Mouse (Mus musculus) fibroblast of lung, adult 2 months (primary cell): ENCODE measurements at regions not wholly inside any gene's neighbourhood (a gene's known extent, or its start where the extent isn't known, plus 50 kb on each side); places are given as distances from the start of the nearest gene placed in this dataset.

Experiments
- DNase-seq: peaks from one replicate; pipeline ENCODE4 v3.0.0-alpha.2; 2011; ENCODE audit warnings: low read depth

DNA sequence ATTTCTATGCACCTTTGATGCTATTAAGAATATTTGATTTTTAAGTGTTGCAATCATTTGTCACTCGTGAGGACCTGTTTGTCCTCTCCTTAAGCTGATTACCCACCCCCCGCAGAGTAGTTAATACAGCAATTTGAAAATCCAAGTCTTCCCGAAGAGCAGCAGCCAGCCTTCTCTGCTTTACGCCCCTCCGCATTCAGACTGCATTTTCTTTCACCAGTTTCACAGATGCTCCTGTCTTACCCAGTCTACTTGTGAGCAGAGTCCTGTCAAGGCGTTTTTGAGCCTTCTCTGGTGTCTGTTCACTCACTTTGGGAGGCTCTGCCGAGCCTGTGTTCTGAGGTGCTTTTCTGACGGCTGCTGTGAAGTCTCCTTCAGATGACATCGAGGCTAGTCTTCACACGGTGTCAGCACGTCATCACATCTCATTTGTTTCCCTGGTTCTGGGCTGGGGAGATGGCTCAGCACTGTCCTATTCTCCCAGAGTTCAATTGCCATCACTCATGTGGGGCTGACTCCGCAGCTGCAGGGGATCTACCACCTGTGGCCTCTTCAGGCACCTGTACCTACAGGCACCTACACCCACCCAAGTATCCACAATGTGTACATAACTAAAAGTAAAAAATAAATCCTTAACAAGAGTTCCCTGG is 178.3 kb downstream of the Bcl2l11 start:
- no peak for DNase-seq

DNA sequence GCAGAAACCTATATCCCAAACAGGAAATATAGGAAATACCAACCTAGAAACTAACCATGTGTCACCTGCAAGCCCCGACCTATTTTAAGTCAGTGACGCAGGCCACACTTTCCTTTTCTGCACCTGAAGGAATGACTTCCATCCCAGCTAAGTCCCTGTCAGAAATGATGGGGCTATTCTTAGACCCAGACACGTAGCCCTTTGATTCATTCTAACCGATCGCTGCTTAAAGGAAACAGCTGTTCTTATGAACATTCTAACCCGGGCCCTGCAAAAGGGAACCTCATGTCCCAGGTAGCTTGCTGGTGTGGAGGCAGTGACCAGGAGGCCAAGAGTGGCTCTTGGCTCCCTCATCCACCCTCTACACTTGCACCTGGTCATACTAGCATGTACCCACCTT is 180.9 kb downstream of the Bcl2l11 start:
- no peak for DNase-seq

DNA sequence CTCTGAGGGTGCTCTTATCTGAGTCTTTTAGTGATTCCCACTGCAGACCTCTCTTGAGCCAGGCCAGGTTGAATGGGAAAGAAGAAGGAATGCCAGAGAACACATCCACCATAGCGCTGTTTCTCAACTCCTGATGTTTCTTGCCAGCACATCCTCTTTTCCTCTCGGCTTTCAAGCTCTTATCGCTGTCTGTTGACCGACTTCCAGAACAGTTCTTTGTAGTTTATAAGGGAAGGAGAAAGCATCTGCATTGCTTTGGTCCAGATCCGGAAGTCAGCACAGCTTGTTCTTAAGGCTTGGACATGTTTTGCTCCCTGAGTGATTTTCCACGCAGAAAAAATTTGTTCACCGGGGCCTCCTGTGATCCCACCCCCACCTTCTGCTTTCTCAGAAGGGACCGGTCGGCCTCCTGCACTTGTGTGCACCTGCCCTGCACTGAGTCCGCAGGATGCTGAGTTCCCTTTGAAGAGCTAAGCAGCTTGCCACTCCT is 183.7 kb downstream of the Bcl2l11 start:
- DNase-seq: no peak

DNA sequence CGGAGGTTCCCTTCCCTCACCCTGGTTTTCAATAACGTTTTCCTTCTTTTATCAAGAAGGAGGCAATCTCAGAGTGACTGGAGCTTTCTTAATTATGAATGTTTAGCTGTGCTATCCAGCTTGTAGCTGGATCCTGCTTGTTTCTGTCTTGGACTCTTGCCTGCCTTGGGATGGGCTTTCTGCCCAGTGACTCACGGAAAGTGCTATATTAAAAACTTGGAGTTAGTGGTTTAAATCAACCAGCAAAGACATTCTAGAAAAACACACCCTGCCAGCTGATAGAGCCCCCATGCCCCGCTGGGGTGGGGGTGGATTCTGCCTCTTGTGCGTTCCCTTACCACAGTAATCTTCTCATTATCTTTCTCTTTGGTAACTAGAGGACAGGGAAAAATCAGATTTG is 184.2 kb downstream of the Bcl2l11 start:
- peak; percentile 89 for DNase-seq

DNA sequence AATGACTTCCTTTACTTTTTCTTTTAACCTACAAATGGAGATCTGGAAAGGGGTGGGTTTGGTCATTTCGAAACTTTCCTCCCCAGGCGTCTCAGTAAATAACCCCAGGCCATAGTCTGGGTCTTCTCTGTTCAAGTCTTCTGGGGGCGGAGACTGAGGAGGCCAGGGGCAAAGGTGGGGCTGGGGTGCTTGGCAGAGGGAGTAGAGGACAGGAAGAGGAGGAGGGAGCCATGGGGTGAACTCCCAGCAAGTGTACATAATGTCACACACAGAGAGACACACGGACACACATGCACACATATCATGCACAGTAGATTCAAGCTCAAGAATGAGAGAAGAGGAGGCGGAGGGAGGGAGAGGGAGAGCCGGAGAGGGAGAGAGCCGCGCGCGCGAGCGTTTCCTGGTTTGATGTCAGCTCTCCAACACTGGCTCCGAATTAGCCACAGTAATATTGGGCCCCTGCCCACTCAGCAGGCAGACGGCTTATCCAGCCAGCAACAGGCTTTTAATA is 186.3 kb downstream of the Bcl2l11 start:
- DNase-seq: peak; percentile 49

DNA sequence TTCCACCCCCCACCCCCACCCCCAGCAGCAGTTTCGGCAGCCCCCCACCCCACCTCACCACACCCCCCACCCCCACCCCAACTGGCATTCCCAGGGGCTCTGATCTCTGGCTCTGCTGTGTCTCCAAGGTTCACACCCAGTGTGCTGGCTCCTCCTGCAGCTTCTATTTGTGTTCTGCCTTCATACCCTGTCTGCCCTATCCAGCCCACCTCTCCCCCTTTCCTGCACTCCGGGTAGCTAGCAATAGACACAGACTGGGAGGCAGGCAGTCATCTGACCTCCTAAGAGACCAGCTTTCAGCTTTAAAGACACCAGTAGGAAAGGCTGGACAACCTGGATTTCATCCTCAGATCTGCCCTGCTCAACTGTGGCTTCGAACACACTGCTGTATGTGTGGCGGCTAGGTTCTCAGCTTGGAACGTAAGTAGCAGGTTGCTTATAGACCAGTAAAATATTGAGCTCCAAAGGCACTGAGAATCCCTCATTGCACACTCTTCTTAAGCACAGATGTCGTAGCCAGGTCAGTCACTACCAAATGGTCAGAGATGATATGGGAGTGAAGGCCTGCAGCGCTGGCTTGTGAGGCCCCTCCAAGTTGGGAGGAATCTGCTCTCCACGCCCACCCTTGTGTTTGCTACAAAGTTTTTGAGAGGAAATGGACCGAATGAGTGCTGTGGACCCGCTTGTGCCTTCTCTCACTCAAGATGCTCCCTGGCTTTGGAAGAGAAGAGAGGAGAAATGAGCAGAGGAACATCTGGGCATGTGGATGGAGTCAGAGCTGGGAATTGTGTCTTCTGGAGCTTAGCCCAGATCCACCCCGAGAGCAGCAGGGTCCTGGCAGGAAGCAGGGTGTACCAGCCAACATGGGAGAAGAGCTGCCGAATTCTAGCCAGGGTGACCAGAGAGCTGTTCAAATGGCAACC is 187.1 kb downstream of the Bcl2l11 start:
- no peak for DNase-seq

DNA sequence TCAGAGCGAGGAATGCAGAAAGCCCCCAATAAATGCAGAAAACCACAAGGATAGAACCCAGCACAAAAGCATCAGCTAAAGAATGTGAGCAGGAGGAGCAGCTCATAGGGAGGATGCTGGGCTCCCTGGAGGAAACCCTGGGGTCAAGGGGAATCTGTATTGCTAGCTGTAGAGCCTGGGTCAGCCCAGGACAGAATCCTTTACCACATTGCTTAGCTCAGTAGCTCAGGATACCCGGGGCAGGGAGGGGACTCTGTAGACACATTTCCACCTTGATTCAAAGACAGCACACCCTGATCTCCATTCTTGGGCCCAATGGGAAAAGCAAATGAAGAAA is 187.7 kb downstream of the Bcl2l11 start:
- no peak for DNase-seq

DNA sequence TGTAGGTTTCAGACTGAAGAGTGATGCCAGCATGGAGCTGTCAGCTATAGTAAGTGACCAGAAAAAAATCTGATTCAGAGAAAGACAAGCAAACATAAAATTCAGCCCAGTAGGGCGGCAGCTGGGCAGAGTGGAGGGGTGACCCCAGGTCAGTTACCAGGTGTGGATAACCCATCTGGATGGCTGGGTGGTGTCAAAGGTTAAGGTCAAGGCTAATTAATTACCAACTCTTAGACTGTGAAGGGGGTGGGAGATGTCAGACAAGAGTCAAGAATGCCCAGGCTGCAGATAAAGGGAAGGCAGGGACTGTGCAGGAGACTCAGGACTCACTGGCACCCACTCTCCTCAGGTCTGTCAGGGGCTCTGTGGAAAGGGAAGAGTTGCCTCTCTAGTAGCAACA is 188.1 kb downstream of the Bcl2l11 start:
- no peak for DNase-seq

DNA sequence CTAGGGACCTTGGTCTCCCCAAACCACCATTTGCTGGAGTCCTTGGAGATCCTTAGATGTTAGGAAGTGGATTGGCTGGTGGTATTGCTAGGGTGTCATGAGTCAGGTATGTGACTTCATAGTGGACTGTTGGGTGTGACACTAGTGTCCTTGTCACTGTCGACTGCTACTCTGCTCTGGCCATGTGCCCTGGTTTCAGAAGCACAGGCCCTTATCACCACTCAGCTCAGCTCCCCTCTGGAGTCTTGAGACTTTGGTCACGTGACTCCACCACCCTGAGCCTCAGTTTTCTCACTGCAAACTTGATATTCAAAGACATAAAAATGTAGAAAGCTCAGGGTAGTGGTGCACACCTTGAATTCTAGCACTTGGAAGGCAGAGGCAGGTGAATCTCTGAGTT is 190.7 kb downstream of the Bcl2l11 start:
- DNase-seq: no peak

DNA sequence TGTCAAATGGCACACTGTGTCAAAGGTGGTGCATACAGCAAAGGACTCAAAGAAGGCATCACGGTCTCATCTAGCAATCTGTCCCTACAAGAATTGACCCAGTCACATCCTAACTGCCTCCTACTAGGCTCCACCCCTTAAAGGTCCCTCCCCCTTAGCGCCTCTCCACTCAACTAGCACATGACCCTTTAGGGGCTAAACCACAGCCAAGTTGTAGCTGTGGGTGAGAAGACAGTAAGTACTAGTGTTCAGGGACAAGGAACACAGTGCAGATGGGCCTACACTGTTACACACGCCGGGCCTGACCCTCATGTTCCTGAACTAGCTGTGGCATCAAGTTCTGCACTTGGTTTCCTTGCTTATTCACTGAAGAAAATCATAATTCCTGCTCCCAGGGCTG is 192.4 kb downstream of the Bcl2l11 start:
- DNase-seq: no peak

DNA sequence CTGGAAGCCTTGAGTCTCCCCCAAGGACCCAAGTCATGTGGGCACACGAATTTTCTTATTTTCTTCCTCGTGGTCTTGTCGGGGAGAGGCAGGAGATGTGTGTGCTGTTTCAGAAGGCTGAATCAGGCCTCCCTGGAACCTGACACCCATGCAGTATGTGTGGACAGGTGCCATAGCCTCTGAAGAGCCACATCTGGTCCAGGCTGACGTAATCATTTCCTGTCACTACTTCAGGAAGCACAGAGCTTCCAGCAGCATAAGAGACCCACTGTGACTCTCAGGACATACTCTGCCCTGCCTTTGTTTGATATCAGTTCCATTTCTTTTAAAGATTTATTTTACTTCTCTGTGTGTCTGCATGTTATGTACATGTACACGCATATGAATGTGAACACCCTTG is 193.1 kb downstream of the Bcl2l11 start:
- DNase-seq: no peak

DNA sequence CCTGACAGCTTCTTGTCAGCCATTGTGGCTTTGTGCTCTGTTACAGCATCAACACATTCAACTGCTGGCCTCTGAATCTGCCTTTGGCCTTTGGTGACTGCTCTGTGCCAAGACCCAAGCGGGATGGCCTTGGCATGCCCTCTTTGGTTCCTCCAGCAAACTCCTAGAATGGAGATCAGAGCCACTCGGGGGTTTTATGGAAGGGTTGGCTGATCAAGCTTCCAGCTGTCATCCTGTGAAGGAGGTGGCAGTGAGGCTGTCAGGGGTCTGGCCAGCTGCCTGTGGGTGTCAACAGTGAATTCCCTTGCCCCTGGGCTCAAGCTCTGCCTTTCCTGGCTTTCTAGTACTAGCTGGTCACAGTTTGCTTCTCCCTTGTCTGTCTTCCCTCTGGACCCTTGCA is 195.6 kb downstream of the Bcl2l11 start:
- no peak for DNase-seq

DNA sequence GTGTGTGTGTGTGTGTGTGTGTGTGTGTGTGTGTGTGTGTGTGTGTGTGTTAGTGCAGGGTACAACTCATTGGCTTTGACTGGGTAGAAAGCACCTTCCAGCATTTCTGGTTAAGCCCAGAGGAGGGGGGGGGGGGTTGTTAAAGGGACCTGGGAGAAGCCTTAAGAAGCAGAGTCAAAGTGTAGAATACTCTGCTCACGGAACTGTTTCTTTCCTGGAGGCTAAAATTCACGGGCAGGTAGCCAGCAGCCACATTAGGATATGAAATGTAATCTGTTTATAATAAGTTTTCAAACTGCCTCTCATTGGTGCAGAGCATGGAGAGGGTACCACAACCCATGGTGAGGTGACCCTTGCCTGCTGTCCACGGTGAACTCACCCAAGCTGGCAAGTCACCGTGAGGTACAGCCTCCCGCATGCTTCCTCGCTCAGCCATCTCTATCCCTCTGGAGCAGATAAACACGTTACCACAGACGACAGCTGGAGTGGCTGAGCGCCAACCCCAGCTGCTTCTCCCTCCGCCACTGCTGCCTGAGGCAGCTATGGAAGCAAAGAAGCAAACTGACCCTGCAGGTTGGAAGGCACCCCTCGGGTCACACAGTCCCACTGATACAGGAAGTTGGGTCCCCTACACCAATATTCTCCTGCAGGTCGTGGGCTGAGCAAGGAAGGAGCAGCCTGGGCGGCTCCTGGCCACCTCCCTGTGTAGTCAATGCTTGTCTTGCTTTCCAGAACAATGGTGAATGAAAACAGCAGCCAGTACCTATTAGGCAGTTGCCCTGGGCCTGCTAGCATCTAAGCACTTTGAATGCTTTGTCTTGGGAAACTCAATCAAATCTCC is 198.6 kb downstream of the Bcl2l11 start:
- DNase-seq: no peak

DNA sequence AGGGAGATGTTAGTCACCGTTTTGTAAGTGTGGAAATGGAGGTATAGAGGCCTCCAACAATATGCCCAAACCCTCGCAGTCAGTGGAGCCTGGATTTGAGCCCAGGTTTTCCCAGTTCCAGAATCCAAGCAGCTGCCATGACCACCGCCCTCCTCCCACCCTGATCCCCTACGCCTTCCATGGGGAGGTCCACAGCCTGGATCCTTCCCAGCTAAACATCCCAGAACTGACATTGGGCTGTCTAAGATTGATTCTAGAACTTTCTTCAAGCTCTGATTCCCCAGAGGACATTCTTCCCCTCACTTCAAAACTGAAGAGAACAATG is 199.2 kb downstream of the Bcl2l11 start:
- no peak for DNase-seq

DNA sequence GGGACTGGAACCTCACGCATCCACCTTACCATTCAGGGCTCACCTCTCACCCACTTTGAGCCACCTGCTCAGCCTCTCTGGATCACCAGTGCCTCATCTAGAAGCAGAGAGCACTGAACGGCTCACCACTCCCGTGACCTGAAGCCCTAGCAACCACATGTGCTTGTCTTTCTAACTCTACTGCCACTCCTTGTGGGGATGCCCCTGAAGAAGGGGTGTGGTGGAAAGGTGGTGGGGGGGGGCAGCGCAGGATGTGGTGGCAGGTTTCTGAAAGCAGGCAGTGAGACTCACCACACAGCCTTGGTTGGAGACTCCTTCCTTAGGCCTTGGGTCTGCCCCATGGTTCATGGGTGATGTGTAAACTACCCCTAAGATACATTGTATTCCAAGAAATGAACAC is 199.6 kb downstream of the Bcl2l11 start:
- no peak for DNase-seq

DNA sequence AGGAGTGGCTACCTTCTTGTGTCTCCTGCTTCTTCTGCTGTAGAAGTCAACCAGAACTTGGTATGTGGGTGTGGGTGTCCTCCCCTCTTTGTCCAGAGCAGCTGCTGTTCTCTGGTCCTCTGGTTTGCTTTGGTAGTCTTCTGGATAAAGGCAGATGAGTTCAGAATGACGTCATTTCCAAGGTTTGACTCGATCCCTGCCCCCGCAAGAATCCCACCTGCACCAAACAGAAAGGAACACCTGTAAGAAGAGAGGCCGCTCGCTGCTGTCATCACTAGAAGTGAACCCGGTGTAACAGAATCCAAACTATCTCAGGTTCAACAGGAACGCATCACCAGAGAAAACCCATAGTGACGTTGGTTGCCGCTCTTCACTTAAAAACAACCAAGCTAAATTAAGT is 205.0 kb downstream of the Bcl2l11 start:
- no peak for DNase-seq

DNA sequence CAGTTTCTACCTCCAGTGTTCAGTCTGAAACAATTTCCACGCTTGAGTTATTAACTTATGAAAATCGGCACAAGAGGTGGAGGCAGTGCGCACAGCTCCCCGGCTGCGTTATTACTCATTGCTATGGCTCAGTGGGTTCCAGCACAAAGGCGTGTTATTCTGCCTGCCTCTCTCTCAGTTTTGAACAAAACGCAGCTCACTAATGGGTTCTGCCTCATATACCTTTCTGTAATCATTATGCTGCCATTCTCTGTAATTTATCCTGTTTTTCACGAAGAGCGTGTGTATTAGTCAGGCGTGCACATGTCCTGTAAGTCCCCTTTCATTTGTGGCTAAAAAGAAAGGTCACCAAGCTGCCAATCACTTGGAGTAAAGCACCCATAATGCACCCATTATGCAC is 205.4 kb downstream of the Bcl2l11 start:
- no peak for DNase-seq

DNA sequence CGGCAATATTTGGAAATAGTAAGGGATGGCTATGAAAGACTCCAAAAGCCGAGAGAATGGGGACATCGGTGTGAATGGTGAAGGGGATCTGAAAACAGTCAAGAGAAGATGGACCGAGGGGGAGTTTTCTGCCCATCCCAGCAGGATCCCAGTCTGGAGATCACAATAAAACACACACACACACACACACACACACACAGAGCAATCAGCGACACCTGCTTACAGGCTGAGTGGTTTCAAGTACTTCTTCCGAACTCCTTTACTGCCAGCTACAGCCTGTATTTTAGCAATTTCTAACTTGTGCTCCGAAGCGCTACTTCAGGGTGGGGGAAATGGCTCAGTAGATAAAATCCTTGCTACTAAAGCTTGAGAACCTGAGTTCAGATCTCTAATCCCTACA is 205.8 kb downstream of the Bcl2l11 start:
- no peak for DNase-seq

DNA sequence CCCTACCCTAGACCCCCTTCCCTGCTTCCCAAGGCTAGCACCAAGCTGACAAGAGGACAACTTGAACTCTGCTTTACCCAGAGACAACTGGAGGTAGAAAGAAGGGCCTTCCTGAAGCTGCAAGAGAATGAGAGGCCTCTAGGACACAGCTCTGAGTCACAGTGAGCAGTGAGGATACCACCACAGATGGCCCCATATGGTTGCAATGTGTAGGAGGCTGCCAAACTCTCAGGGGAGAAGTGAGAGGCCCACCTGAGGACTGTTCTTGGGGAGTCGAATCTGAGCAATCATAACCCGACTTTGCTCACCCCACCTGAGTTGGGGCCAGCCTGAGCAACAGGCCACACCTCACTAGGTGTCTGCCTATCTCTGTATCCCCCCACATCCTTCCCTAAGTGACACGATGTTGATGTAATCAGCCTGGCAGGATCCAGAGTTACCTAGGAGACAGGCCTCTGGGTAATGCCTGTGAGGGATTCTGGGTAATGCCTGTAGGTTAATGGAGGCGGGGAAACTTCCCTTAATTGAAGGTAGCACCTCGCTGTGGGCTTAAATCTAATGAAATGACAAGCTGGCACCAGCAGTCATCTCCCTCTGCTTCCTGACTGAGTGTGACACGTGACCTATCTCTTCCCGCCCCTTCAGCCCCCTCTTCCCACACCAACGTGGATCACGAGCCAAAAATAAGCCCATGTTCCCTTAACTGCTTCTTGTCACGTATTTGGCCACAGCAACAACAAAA is 207.7 kb downstream of the Bcl2l11 start:
- DNase-seq: no peak

DNA sequence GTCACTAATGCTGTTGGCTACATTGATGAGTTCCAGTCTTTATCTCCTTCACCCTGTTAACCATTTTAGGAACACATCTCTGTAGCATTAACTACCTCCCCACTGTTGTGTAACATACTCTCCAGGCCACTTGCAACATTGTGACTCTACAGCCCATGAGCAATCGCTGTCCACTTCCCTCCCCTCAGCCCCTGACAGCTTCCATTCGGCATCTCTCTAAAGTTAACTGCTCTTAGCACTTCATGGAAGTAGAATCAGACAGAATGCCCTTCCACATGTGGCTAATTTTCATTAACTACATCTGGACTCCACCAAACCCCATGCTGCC is 208.3 kb downstream of the Bcl2l11 start:
- DNase-seq: no peak

DNA sequence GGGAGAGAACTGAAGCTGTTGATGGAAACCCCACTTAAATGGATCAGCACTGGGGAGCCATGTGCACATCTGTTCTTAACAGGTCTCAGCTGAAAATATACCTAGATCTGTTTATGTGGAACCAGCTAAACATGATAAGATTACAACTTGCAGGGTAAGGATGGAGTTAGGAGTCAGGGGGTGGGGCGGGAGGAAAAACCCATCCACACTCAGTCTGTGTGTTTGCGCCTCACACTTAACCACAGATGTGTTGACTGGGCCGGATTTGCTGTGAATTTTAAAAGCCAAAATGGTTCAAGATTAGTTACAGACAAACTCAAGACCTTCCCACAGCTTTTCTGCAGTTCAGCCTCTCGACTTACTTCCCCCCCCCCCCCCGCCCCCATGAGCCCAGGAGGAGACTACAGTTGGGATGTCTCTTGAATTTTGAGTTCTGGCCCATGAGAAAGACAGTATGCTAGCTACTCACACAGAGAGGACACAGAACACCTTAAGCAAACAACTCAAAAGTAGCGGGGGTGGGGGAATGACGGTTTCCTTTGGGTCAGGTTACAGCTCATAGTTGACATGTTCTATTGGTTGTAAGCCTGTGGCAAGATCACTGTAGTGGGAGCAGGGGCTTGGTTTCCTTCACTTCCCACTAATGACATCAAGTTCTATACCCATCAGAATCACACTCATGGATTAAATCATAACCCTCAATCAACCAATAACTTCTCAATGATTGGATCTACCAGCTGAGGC is 209.1 kb downstream of the Bcl2l11 start:
- no peak for DNase-seq
